Mouse (Mus musculus) left cerebral cortex, adult 18-20 months (tissue): Measurements from ENCODE around the gene Mcm6. TPM values are rescaled to one million over a fixed set of nuclear protein-coding genes. Genes with fewer than 3 reads are reported as not detected.

Source experiments
- DNase-seq, 2 experiments: peaks; one replicate each; pipeline ENCODE4 v3.0.0; 2021 to 2022; ENCODE audit warnings: low spot score in 2 of 2, mixed read lengths in 1 of 2
- long read RNA-seq, 2 experiments: library from polyadenylated mRNA; stranded (forward); transcript quantifications; one replicate each; pipeline ENCODE4 v2.0.0; 2021
- total RNA-seq, 2 experiments: library from RNA; stranded (reverse); gene quantifications; 2 replicates each; pipeline ENCODE4 v1.2.3; 2021

The Mcm6 gene
- 1 to 10 TPM; 5.4 to 6.7 TPM for total RNA-seq
- long read RNA-seq, experiment 1, full-length matches to known transcripts = 7 of 8 reads
- long read RNA-seq, experiment 1, partial matches to known transcripts = 0 of 8 reads
- long read RNA-seq, experiment 1, other reads (novel, unspliced or antisense) = 1 of 8 reads
- long read RNA-seq, experiment 2, transcript Mcm6-201 (17 exons, 2,910 nt) = major isoform, 9 of 10 reads
- long read RNA-seq, experiment 2, partial matches to known transcripts = 1 of 10 reads
- long read RNA-seq, experiment 2, other reads (novel, unspliced or antisense) = 0 of 10 reads

- peak; percentile 91 for DNase-seq
Measured at GRCm38 (mm10) chr1:128359554-128360376, at the start of gene Mcm6. Gene Mcm6 (minus strand): TSS chr1:128359664.

- DNase-seq = no peak
Measured at GRCm38 (mm10) chr1:128406846-128407245, 47.4 kb upstream of the Mcm6 start.

GRCm38 (mm10) chr1:128405675-128406074 lies 46.2 kb upstream of the Mcm6 start:
- DNase-seq = no peak

- no peak for DNase-seq
Measured at GRCm38 (mm10) chr1:128405041-128405481, 45.6 kb upstream of the Mcm6 start.

- no peak for DNase-seq
Measured at GRCm38 (mm10) chr1:128400926-128401325, 41.5 kb upstream of the Mcm6 start.

GRCm38 (mm10) chr1:128399941-128400915 lies 40.8 kb upstream of the Mcm6 start:
- DNase-seq = no peak

- DNase-seq = no peak
Measured at GRCm38 (mm10) chr1:128398738-128399445, 39.4 kb upstream of the Mcm6 start.

GRCm38 (mm10) chr1:128394657-128395056 lies 35.2 kb upstream of the Mcm6 start:
- DNase-seq = no peak

- no peak for DNase-seq
Measured at GRCm38 (mm10) chr1:128392382-128392781, 32.9 kb upstream of the Mcm6 start.

GRCm38 (mm10) chr1:128386487-128386886 lies 27.0 kb upstream of the Mcm6 start:
- no peak for DNase-seq

GRCm38 (mm10) chr1:128376841-128377240 lies 17.4 kb upstream of the Mcm6 start:
- DNase-seq = no peak

GRCm38 (mm10) chr1:128372143-128372860 lies 12.8 kb upstream of the Mcm6 start:
- DNase-seq = no peak

GRCm38 (mm10) chr1:128368732-128369441 lies 9.4 kb upstream of the Mcm6 start:
- peak; percentile 43 to 68 for DNase-seq

- peak; percentile 25 to 57 for DNase-seq
Measured at GRCm38 (mm10) chr1:128360601-128361000, 1.1 kb upstream of the Mcm6 start.

- DNase-seq = no peak
Measured at GRCm38 (mm10) chr1:128358916-128359553, 429 bp downstream of the Mcm6 start.

GRCm38 (mm10) chr1:128358276-128358675 lies 1.2 kb downstream of the Mcm6 start:
- no peak for DNase-seq

- DNase-seq = no peak
Measured at GRCm38 (mm10) chr1:128357452-128357851, 2.0 kb downstream of the Mcm6 start.

- DNase-seq = no peak
Measured at GRCm38 (mm10) chr1:128353092-128353491, 6.4 kb downstream of the Mcm6 start.

GRCm38 (mm10) chr1:128344232-128344631 lies 15.2 kb downstream of the Mcm6 start:
- no peak for DNase-seq
